Mouse (Mus musculus) thymus, adult 18-20 months (tissue): Measurements from ENCODE around the gene Sema4c.

Experiments
- DNase-seq, 2 experiments: peaks; one replicate each; pipeline ENCODE4 v3.0.0; 2022; ENCODE audit warnings: mixed read lengths in 2 of 2

Gene Sema4c

DNA sequence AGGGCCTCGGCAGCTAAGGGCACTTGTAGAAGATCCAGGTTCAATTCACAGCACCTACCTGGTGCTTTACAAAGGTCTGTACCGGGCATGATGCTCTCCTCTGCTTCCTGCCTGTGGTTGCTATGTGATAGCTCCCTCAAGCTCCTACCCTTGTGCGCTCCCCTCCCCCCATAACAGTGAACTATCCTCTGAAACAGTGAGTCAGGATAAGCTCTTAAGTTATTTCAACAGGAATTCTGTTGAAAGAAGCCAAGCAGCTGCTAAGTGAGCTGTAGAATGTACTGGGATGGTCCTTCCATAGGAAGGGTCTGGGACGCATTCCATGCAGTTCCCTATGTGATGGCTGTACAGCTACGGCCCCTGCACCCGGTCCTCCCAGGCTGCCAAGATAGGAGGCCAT lies 24.6 kb downstream of the Sema4c start:
- no peak for DNase-seq

DNA sequence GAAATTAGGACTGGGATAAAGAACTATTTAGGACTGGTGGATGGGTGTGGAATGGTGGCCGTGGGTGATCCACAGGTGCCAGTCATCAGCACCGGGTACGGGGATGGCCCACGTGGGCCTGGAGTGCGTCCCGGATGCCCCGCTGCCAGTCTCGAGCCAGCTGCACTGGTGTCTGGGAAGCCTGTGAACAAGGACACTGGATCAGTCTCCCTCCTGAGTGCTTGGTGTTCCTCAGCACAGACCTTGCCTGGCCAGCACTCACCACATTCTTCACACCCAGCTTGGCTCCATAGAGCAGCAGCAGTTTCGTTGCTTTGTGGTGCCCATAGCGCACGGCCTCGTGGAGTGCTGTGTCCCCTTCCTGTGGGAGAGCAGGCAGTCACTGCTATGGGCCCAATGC lies 26.7 kb downstream of the Sema4c start:
- no peak for DNase-seq

DNA sequence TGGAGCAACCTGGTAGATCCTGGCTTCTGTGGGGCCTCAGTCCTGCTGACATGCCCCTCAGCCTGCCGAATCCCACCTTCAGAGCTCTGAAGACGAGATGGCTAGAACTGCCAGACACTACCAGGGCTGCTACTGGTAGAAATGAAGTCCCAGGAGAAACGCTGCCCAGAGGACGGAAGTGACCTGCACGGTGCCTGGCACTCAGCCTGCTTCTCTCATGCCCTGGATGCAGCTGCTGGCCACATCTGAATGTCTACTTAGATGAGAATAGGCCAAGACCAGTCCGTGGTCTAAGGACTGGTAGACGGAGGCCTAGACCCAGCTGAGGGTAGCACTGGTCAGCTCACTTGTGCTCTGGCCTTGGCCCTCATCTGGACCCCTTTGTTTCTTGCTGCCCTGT lies 27.2 kb downstream of the Sema4c start:
- no peak for DNase-seq

DNA sequence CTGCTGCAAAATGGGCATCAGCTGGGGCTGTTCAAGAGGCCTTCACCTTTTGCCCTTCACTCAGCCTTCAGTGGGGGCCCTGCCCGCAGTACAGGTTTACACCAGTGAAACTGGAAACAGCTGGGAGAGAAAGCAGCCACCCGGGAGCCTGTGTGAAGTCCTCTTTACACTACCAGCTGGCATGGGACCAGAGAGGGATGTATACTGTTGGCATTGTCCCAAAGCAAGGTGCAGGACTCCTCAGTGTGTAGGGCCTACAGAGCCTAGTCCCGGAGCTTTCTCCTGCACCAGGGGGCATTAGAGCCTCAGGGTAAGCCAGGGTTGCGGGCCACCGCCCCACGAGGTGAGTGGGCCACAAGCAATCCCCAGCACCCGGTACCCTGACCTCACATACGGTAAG lies 27.7 kb downstream of the Sema4c start:
- DNase-seq: no peak

DNA sequence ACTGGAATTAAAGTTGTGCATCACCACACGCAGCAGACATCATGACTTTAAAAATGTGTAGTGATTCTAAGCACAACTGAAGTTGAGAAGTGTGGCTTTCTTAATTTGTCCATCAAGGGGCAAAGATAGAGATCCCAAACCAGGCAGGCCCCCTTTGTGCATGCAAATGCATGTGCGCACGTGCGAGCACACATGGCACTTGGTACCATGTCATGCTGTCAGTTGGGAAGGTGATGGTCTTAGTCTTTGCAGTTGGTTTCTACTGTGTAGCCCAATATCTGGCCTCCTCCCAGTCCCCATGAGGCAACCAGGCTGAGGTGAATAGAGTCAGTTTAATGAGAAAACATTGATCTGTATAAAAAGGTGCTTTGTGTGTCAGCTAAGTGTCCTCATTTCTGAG lies 28.3 kb downstream of the Sema4c start:
- DNase-seq: no peak

DNA sequence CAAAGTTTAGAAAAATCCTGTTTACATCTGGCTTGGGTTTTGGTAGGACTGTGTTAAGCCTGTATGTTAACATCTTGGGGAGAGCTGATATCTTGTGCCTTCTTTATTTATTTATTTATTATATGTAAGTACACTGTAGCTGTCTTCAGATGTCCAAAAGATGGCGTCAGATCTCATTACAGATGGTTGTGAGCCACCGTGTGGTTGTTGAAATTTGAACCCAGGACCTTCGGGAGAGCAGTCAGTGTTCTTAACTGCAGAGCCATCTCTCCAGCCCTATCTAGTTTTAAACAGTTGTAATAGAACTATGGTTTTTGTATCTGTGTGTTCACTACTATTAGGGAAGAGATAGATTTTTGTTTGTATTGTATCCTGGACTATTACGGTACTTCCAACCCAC lies 28.9 kb downstream of the Sema4c start:
- no peak for DNase-seq

DNA sequence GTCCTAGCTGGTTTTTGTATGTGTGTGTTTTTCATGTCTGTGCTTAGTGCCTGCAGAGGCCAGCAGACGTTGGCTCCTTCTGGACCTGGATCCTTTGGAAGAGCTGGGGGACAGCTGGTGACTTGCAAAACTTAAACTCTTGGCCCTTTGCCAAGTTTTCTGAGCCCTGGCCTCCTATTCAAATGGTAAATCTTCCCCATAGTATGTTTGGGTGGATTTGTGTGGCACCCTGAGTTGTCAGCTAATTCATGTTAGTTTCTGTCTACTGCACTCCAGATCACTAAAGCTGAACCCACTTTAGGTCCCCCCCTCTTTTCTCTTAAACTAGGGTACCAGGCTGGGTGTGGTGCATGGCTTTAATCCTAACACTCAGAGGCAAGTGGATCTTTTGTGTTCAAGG lies 29.8 kb downstream of the Sema4c start:
- DNase-seq: no peak

DNA sequence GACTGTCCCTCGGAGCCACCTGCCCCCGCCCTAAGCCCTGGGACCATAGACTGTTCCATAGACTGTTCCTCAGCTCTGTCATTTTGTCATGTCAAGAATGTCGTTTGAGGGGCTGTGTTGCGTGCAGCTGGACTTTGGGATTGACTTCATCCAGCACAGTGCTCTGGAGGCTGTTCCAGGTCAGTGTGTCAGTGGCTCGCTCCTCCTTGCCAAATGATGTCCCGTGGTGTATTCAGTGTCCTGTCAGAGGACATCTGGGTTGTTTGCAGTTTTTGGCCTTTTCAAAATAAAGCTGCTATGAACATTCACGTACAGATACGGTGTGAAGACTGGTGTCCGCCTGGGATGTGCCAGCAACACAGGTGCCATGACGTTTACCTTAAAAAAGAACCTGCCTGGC lies 31.2 kb downstream of the Sema4c start:
- DNase-seq: no peak

DNA sequence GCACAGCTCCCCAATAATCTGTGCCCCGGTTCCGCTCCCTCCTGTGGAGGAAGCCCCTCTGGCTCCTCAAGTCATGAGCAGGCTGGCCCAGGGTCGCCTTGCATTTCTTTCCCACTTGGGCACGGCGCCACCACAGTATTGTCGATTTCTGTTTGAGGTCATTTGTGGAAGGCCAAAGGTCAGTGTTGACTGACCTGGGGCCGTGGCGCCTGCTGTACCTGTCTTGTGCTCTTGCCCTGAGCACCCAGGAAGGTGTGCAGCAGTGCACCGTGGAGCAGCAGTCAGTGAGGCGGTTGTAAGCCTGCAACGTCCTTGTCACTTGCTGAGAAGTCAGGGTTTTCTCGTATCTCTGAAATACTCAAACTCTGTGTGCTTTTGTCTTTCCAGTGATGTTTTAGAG lies 32.4 kb downstream of the Sema4c start:
- DNase-seq: no peak

DNA sequence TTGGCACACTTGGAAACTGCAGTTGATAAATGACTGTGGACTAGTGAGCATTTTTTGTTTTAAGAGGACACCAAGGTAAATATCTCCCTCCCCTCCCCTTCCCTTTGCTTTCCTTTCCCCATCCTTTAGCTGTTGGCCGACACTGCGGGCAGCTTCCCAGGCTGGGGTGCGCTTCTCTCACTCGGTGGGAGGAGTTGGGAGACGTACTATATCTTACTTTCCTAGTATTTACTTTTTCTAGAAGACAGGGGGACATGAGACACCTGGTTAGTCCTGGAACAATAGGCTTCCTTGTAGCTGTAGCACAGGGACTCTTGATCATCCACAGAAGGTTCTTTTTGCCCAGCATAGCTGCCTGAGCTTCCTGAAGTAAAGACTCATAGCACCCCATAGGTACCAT lies 34.1 kb downstream of the Sema4c start:
- DNase-seq: no peak

DNA sequence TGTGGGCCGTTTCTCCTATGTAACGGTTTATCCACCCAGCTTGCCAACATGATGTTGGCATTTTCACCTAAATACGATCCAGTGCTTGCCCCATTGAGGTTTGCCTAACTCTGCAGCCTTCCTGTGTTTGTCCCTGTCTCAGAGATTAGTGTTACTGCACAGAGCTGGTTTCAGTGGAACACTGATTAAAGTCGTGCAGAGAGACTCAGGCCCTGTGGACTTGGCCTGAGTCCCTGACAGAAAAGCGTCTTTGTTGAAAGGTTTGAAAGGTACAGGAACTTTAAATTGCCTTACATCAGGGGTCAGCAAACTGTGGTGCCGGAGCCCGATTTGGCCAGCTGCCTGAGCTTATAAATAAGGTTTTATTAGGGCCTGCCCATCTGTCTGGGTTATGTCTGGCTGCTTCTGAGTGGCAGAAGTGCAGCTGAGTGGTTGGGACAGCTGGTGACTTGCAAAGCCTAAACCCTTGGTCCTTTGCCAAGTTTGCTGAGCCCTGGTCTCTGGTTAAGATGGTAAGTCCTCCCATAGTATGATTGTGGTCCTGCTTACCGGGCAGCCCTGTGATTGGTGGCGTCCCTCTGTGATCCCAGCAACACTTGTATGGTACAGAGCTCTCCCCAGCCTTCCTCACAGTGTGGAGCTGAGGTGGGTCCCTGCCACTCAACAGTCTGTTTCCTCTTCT lies 34.7 kb downstream of the Sema4c start:
- DNase-seq: no peak

DNA sequence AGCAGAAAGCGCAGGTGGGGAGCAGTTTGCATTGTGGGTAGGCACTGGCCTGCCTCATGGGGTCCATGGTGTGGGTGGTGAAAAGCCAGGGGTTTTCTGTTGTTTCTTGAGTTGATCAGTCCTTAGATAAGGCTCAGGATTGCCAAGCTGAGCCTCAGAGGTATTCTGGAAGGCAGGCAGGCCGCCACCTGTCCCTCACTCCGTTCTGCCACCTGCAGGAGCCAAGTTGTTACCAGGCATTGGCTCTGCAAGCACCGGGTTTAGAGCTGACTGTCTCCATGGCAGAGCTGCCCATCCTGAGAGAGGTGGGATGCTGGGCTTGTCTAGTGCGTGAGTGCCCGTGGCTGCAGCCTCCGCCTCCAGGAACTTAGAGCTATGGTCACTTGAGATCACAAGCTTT lies 35.9 kb downstream of the Sema4c start:
- DNase-seq: no peak

DNA sequence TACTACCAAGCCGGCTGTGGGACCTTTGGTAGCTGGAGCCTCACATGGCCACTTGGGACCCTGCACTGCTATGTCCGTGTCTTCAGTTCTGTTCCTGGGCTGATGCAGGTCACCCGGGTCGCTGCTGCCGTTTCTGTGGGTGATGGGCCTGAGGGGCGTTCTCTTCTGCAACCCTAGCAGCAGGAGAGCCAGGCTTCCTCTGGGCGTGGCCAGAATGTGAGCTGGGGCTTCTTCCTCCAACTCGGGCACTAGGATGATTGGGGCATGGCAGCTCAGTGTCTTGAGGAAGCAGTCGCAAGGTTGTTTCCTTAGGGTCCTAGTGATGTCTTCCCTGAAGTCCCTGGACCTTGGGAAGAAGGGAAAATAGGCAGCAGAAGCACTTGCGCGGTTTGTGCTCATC lies 38.5 kb downstream of the Sema4c start:
- no peak for DNase-seq

DNA sequence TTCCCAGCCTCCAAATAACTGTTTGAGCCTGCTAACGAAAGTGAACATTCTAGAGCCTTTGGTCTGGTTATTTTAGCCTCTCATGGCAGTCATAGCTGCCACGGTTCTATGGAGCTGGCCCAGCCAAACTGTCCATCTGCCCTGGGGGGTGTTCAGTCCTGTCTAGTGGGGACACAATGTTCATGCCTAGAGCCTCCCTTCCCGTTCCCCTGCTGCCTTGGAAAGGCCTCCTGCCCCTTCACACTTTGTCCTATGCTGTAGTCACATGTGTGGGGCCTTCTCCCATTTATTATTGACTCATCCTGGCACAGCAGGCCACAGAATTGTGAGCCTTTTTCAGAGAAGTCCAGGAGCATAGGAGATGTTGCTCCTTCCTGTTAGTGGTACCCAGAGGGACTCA lies 39.9 kb downstream of the Sema4c start:
- no peak for DNase-seq

DNA sequence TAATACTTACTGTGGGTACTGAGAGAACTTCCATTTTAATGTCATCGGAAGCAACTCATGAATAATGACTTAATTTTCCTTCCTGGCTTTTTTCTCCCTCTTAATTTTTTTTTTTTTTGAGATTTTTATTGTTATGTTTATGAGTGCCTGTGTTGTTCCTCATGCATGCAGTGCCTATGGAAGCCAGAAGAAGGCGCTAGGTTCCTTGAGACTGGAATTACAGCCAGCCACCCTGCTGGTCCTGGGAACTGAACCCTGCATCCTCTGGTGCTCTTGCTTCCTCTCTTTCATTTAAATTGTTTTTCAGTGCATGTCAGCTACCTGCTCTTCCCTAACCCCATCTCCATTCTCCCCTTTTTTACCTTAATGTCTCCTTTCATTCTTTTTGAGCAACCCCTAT lies 44.4 kb downstream of the Sema4c start:
- DNase-seq: no peak

DNA sequence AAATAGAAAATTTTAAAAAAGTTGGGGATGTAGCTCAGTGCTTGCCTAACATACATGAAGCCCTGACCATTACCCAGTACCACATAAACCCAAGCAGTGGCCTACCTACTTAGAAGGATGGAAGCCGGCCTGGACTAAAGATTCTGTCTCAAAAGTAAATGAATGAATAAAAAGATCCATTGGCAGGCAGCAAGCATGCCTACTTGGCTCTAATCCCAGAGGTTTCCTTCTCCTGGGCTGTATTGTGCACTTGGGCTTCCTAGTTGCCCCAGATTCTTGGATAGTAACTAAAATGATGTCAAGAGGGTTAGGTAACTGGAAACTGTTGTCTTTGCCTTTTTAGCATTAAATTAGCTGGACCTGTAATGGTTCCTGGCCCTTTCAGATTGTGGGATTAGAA lies 44.8 kb downstream of the Sema4c start:
- DNase-seq: no peak

DNA sequence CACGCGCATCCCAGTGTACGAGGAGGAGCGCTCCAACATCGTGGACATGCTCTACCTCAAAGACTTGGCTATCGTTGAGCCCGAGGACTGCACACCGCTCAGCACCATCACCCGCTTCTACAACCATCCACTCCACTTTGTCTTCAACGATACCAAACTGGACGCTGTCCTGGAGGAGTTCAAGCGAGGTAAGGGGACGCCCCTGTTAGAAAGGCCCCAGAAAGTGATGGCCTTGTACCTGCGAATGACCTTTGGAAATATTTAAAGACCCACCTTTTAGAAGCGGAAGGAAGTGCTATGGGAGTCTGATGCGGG lies 45.2 kb downstream of the Sema4c start:
- DNase-seq: no peak

DNA sequence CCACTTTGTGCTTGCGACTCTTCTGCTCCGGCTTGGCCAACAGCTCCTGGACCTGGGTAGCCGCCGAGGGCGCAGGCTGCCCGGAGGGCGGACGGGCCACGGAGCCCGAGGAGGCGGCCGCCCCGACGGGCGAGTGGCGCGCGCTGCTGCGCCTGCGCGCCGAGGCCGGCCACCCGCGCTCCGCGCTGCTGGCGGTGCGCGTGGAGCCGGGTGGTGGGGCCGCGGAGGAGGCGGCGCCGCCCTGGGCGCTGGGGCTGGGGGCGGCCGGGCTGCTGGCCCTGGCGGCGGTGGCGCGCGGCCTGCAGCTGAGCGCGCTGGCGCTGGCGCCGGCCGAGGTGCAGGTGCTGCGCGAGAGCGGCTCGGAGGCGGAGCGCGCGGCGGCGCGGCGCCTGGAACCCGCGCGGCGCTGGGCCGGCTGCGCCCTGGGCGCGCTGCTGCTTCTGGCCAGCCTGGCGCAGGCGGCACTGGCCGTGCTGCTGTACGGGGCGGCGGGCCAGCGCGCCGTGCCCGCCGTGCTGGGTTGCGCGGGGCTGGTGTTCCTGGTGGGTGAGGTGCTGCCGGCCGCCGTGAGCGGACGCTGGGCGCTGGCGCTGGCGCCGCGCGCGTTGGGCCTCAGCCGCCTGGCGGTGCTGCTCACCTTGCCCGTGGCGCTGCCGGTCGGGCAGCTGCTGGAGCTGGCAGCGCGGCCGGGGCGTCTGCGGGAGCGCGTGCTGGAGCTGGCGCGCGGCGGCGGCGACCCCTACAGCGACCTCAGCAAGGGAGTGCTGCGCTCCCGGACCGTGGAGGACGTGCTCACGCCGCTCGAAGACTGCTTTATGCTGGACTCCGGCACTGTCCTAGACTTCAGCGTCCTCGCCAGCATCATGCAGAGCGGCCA lies 45.8 kb downstream of the Sema4c start:
- peak; percentile 47 to 49 for DNase-seq

DNA sequence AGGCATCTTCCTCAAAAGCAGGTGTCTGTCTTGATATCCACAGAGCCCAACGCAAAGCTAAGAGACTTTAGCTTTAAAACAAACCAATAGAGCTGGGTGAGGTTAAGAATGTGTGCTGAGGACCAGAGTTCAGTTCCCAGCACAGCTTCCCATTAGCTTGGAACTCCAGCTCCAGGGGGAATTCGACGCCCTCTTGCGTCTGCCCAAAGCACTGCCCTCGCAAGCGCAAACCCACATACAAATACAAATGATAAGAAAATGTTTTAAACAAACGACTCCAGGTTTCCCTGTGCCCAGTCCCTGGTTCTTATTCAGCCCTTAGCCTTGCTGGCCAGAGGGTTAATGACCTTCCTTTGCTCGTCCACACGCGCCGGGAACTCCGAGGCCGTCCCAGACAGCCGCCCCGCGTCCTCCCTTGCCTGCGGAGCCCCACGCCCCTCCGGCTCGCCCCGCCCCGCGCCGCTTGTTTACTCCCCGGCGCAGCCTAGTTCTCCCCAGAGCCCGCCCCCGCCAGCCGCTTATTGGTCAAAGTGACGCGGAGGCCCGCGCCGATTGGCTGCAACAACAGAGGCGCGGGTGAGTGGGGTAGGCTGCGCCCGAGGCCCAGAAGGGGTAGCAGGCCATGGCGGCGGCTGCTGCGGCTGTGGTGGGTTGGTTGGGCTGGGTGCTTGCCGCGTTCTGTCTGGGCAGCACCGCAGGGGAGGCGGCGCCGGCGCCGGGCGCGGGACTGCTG lies 46.7 kb downstream of the Sema4c start, which contains the start of gene Cnnm3:
Cnnm3 (plus strand) TSS at position 579 of the 733 bp plus-strand sequence.
- peak; percentile 99 for DNase-seq

DNA sequence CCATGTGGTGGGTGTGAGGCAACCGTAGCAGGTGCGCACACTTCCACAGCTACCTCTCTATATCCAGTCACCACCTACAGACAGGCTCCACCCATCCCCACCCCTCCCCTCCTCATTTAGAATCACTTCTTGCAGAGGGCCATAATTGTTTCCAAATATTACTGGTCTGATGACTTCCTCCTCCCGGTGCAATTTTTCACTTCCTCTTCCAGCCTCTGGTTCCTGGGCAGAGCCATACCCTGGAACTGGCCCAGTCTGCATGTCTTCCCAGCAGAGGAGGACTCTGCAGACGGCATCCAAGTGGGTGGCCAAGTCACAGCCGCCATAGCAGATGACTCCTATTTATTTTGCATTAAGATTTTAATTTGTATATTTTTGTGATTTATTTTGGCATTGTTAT lies 49.9 kb downstream of the Sema4c start:
- DNase-seq: no peak

DNA sequence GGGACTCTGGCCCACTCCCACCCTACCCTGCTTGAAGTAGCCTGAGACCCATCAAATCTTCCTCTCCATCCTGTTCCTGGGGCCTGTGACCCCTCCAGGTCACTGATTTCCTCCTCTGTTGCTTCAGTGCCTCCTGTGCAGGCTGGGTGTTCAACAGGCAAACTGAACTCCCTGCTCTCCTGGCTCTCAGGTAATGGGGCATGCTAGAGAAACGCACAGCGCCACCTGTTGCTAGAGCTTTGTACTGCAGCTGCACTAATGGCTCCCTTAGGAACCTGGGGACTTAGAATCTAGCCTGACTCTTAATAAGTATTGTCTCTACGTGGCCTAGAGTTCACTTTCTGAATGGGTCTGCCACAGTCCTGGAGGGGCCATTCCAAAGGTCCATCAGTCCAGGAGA lies 56.9 kb downstream of the Sema4c start:
- DNase-seq: peak; percentile 26 to 43
